Mouse (Mus musculus) mammary gland, adult 2 months (tissue): ENCODE measurements around the gene Nipsnap2. TPM values are rescaled to one million over a fixed set of nuclear protein-coding genes. Genes with fewer than 3 reads are reported as not detected.

Source experiments
- polyA plus RNA-seq: library from polyadenylated mRNA; depleted of rRNA; stranded (reverse); fragments of >200 nt; gene quantifications from 2 replicates; pipeline ENCODE4 v1.2.3, GENCODE M21; 2012; ENCODE audit warnings: low replicate concordance; rRNA removed

Gene Nipsnap2
- 38.0 and 95.0 TPM in 2 replicates for polyA plus RNA-seq

GRCm38 (mm10) chr5:129724834-129725773 lies at the start of gene Nipsnap2:
Gene Nipsnap2, plus strand, starts transcription at chr5:129725063.

GRCm38 (mm10) chr5:129708412-129708811 lies 16.5 kb upstream of the Nipsnap2 start, which contains the start of gene Sept14:
Gene Sept14, minus strand, starts transcription at chr5:129708512.

GRCm38 (mm10) chr5:129715326-129715861 lies 9.5 kb upstream of the Nipsnap2 start, which contains the start of gene Mrps17:
Gene Mrps17, plus strand, starts transcription at chr5:129715497.

GRCm38 (mm10) chr5:129786818-129787790 lies 62.2 kb downstream of the Nipsnap2 start, which contains the start of gene Psph:
Gene Psph, minus strand, starts transcription at chr5:129787449.

Other genes starting within 250 kb of the Nipsnap2 start
- gene Sfswap, start 223.8 kb upstream of the Nipsnap2 start, polyA plus RNA-seq = 84.9 and 104 TPM in 2 replicates
- gene Mmp17, start 140.9 kb upstream of the Nipsnap2 start, polyA plus RNA-seq = 2.0 TPM in 2 replicates
- 1.1 and 2.5 TPM in 2 replicates for gene Zfp11, start 55.0 kb upstream of the Nipsnap2 start, polyA plus RNA-seq
- not detected in 2 replicates for gene Sept14, start 16.6 kb upstream of the Nipsnap2 start, polyA plus RNA-seq
- 45.9 and 83.8 TPM in 2 replicates for gene Mrps17, start 9.6 kb upstream of the Nipsnap2 start, polyA plus RNA-seq
- gene Psph, start 62.4 kb downstream of the Nipsnap2 start, polyA plus RNA-seq = 26.4 and 48.6 TPM in 2 replicates
- gene Sumf2, start 121.9 kb downstream of the Nipsnap2 start, polyA plus RNA-seq = 20.4 and 25.6 TPM in 2 replicates
- gene Chchd2, start 162.4 kb downstream of the Nipsnap2 start, polyA plus RNA-seq = 1,016 and 2,460 TPM in 2 replicates
- gene Zbed5, start 170.7 kb downstream of the Nipsnap2 start, polyA plus RNA-seq = 1.5 and 2.5 TPM in 2 replicates
- gene Phkg1, start 173.5 kb downstream of the Nipsnap2 start, polyA plus RNA-seq = 8.4 and 93.8 TPM in 2 replicates
- gene Nupr1l, start 183.5 kb downstream of the Nipsnap2 start, polyA plus RNA-seq = 6.3 and 16.3 TPM in 2 replicates
- 16.9 and 40.6 TPM in 2 replicates for gene Vkorc1l1, start 216.9 kb downstream of the Nipsnap2 start, polyA plus RNA-seq